Mouse (Mus musculus): Measurements from ENCODE around the gene Plscr2. TPM values are rescaled to one million over a fixed set of nuclear protein-coding genes. Genes with fewer than 3 reads are reported as not detected.

The Plscr2 gene
- polyA plus RNA-seq (2021; fragmentation: Nextera tagmentation): 2.1 and 4.2 TPM in 2 replicates
- long read RNA-seq, experiment 1, partial matches to known transcripts: 1 of 5 reads
- long read RNA-seq, experiment 1, other reads (novel, unspliced or antisense): 0 of 5 reads
- long read RNA-seq, experiment 2, transcript Plscr2-201 (8 exons, 1,874 nt): major isoform, 14 of 14 reads
- long read RNA-seq, experiment 2, partial matches to known transcripts: 0 of 14 reads
- long read RNA-seq, experiment 2, other reads (novel, unspliced or antisense): 0 of 14 reads

GRCm38 (mm10) chr9:92275486-92276207 is at the start of gene Plscr2:
Plscr2 (plus strand) TSS chr9:92275602.

GRCm38 (mm10) chr9:92249447-92249852 is 26.0 kb upstream of the Plscr2 start, which contains the start of gene Plscr1:
Plscr1 (plus strand) TSS chr9:92249750.

GRCm38 (mm10) chr9:92309077-92309476 is 33.7 kb downstream of the Plscr2 start, which contains the start of gene 1700057G04Rik:
1700057G04Rik (plus strand) TSS chr9:92309377.

Small RNA genes lying within 50 kb of the gene (microRNA-seq; reads per million reads assigned to microRNA genes)
- not detected for gene Mir6386

Other genes with a start within 250 kb of the Plscr2 start
- gene Plscr5, start 82.7 kb upstream of the Plscr2 start, polyA plus RNA-seq (2021; fragmentation: Nextera tagmentation): not detected in 2 replicates
- gene Plscr1, start 25.9 kb upstream of the Plscr2 start, polyA plus RNA-seq (2021; fragmentation: Nextera tagmentation): 2.8 and 2.9 TPM in 2 replicates
- not detected in 2 replicates for gene 1700057G04Rik, start 33.8 kb downstream of the Plscr2 start, polyA plus RNA-seq (2021; fragmentation: Nextera tagmentation)
- gene Plscr4, start 181.8 kb downstream of the Plscr2 start, polyA plus RNA-seq (2021; fragmentation: Nextera tagmentation): 3.3 and 3.4 TPM in 2 replicates

All from layer of hippocampus, adult 6 months (tissue).